Mouse (Mus musculus): Measurements from ENCODE around the gene Phf21b.

DNA sequence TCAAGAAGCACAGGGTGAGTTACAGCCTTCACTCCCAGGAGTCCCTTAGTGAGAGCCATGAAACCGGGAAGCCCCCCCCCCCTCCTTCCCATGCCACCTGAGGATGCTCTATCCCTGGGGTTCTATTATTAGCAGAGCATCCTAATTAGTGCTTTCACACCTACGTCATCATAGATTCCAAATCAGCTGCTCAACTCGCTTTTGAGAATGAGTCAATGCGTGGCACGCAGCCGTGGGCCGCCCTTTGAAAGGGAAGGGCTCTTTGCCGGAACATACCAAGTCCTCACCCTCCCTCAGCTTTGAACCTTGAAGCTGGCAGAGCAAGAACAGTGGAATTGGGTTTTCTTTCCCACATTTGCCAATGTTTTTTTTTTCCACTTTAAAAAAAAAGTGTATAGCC lies 6.1 kb upstream of the Phf21b start:
- TF ChIP-seq CTCF (IDR thresholded peaks at IDR 0.05) (no peak), EP300 (IDR thresholded peaks at IDR 0.05) (no peak)
